Mouse (Mus musculus) forebrain, embryonic 14.5 days (tissue): ENCODE measurements around the gene Best1. TPM values are rescaled to one million over a fixed set of nuclear protein-coding genes. Genes with fewer than 3 reads are reported as not detected.

ENCODE experiments used
- ATAC-seq: fragments of 200-750 bp; cut with Nextera tagmentation; 2 replicates; pipeline ENCODE4 v1.8.0; 2017; ENCODE audit warnings: mild to moderate bottlenecking, moderate library complexity
- DNase-seq: peaks from one replicate; pipeline ENCODE4 v3.0.0-alpha.2; 2015; ENCODE audit warnings: low spot score
- H3K27ac ChIP-seq: fragments of 300-500 bp; sonication (generic); 2 replicates; pipeline ENCODE4 v1.5.1; 2014; ENCODE audit warnings: low read depth, mild to moderate bottlenecking, control low read depth, low read length, moderate library complexity
- H3K27me3 ChIP-seq: fragments of 300-500 bp; sonication (generic); replicated peaks from 2 replicates; pipeline ENCODE4 v1.6.1; 2014; ENCODE audit warnings: low read length, control low read depth, mixed read lengths; ENCODE audit not compliant: control insufficient read depth, insufficient read depth
- H3K36me3 ChIP-seq: fragments of 300-500 bp; sonication (generic); 2 replicates; pipeline ENCODE4 v1.6.1; 2014; ENCODE audit warnings: low read length, control low read depth; ENCODE audit not compliant: control insufficient read depth, insufficient read depth
- H3K4me1 ChIP-seq: fragments of 300-500 bp; sonication (generic); 2 replicates; pipeline ENCODE4 v1.6.1; 2014; ENCODE audit warnings: antibody characterized with exemption, low read length, control low read depth; ENCODE audit not compliant: control insufficient read depth, insufficient read depth
- H3K4me2 ChIP-seq: fragments of 300-500 bp; sonication (generic); 2 replicates; pipeline ENCODE4 v1.6.1; 2014; ENCODE audit warnings: mild to moderate bottlenecking, control low read depth, low read length
- H3K4me3 ChIP-seq: fragments of 300-500 bp; sonication (generic); 2 replicates; pipeline ENCODE4 v1.5.1; 2014; ENCODE audit warnings: low read depth, low read length, control low read depth
- H3K9ac ChIP-seq: fragments of 300-500 bp; sonication (generic); 2 replicates; pipeline ENCODE4 v1.6.1; 2014; ENCODE audit warnings: mild to moderate bottlenecking, low read length, control low read depth, moderate library complexity
- H3K9me3 ChIP-seq: fragments of 300-500 bp; sonication (generic); replicated peaks from 2 replicates; pipeline ENCODE4 v1.6.1; 2016; ENCODE audit warnings: low read length, control low read depth, mixed read lengths; ENCODE audit not compliant: control insufficient read depth
- WGBS: fragments of 180-500 bp; shearing (Covaris S2); extraction: QIAGEN DNeasy Blood & Tissue Kit; methylation state at CpG from one replicate; pipeline ENCODE4 v1.1.7; 2014; 5-methylcytosine and 5-hydroxymethylcytosine counted together
- polyA plus RNA-seq: library from polyadenylated mRNA; unstranded; fragments of >200 nt; fragmentation: Nextera tagmentation; extraction: Ambion mirVana; gene quantifications from 2 replicates; pipeline ENCODE4 v1.2.1, GENCODE M21; 2014

The Best1 gene
- polyA plus RNA-seq, 1 experiment from 2014 or later = 1.4 TPM

- DNase-seq = no peak
- no peak overlapping the region for H3K9ac ChIP-seq
These were observed 37.1 kb downstream of the Best1 start for GRCm38 (mm10) chr19:9964205-9964916.

GRCm38 (mm10) chr19:9960769-9961168, 40.7 kb downstream of the Best1 start:
- H3K4me3 ChIP-seq = no peak overlapping the region
- no peaks in the 10 kb centered on the region for H3K36me3 ChIP-seq
- H3K27me3 ChIP-seq = no peaks in the 10 kb centered on the region
- H3K27ac ChIP-seq = no peak overlapping the region
- H3K4me2 ChIP-seq = no peak overlapping the region
- 84% methylated on average over 5 of the region's 5 CpGs for WGBS
- no peak for DNase-seq
- ATAC-seq = no peak
- no peak overlapping the region for H3K9ac ChIP-seq
- no peaks in the 10 kb centered on the region for H3K4me1 ChIP-seq
- no peaks in the 10 kb centered on the region for H3K9me3 ChIP-seq

More at GRCm38 (mm10) chr19:9964205-9964916, 37.1 kb downstream of the Best1 start:
- no peak overlapping the region for H3K4me2 ChIP-seq
- WGBS = 32% methylated on average over 7 of the region's 7 CpGs
- no peaks in the 10 kb centered on the region for H3K36me3 ChIP-seq
- no peaks in the 10 kb centered on the region for H3K4me1 ChIP-seq
- no peak overlapping the region for H3K4me3 ChIP-seq
- H3K27ac ChIP-seq = no peak overlapping the region
- H3K9me3 ChIP-seq = no peaks in the 10 kb centered on the region
- ATAC-seq = no peak
- no peaks in the 10 kb centered on the region for H3K27me3 ChIP-seq

- H3K4me1 ChIP-seq = peaks cover 4% of the 10 kb centered on the region; the same call in 1 of the 2 replicates
- no peaks in the 10 kb centered on the region for H3K9me3 ChIP-seq
- no peak overlapping the region for H3K9ac ChIP-seq
- ATAC-seq (no peak), DNase-seq (no peak)
- no peaks in the 10 kb centered on the region for H3K36me3 ChIP-seq
- no peak overlapping the region for H3K4me3 ChIP-seq
- 85% methylated on average over 5 of the region's 5 CpGs for WGBS
- no peak overlapping the region for H3K27ac ChIP-seq
- no peak overlapping the region for H3K4me2 ChIP-seq
- H3K27me3 ChIP-seq = no peaks in the 10 kb centered on the region
These were observed 43.5 kb downstream of the Best1 start for GRCm38 (mm10) chr19:9957965-9958364.

- Histone ChIP-seq H3K4me1 (peaks cover 4% of the 10 kb centered on the region; the same call in 1 of the 2 replicates), H3K4me3 (no peak overlapping the region), H3K27ac (no peak overlapping the region), H3K9me3 (no peaks in the 10 kb centered on the region), H3K27me3 (no peaks in the 10 kb centered on the region), H3K9ac (no peak overlapping the region), H3K4me2 (no peak overlapping the region), H3K36me3 (no peaks in the 10 kb centered on the region)
- 80% methylated on average over 4 of the region's 4 CpGs for WGBS
- ATAC-seq = no peak
- DNase-seq = no peak
These were observed 44.6 kb downstream of the Best1 start for GRCm38 (mm10) chr19:9956624-9957388.

- no peak for DNase-seq
- Histone ChIP-seq H3K9ac (no peak overlapping the region), H3K4me1 (peaks cover 4% of the 10 kb centered on the region; the same call in 1 of the 2 replicates), H3K27me3 (no peaks in the 10 kb centered on the region), H3K27ac (no peak overlapping the region), H3K9me3 (no peaks in the 10 kb centered on the region), H3K36me3 (no peaks in the 10 kb centered on the region), H3K4me2 (no peak overlapping the region), H3K4me3 (no peak overlapping the region)
- no peak for ATAC-seq
- WGBS = 77% methylated on average over 1 of the region's 1 CpGs
These were observed 46.0 kb downstream of the Best1 start for GRCm38 (mm10) chr19:9955438-9955837.

GRCm38 (mm10) chr19:9954811-9955202, 46.6 kb downstream of the Best1 start:
- Histone ChIP-seq H3K27ac (0 out of 2 replicates have a peak overlapping the region, but pooled peaks have one; percentile 23), H3K4me1 (peaks cover 4% of the 10 kb centered on the region; the same call in 1 of the 2 replicates), H3K27me3 (no peaks in the 10 kb centered on the region), H3K9me3 (no peaks in the 10 kb centered on the region), H3K4me2 (no peak overlapping the region), H3K9ac (peak overlapping the region; percentile 32; the same call in 1 of the 2 replicates), H3K4me3 (no peak overlapping the region), H3K36me3 (no peaks in the 10 kb centered on the region)
- ATAC-seq (no peak), DNase-seq (no peak)
- 41% methylated on average over 5 of the region's 5 CpGs for WGBS

- no peaks in the 10 kb centered on the region for H3K36me3 ChIP-seq
- no peak overlapping the region for H3K4me3 ChIP-seq
- H3K4me1 ChIP-seq = peaks cover 4% of the 10 kb centered on the region; the same call in 1 of the 2 replicates
- WGBS = 43% methylated on average over 7 of the region's 7 CpGs
- no peak overlapping the region for H3K4me2 ChIP-seq
- H3K9me3 ChIP-seq = no peaks in the 10 kb centered on the region
- H3K9ac ChIP-seq = peak overlapping the region; percentile 32; the same call in 1 of the 2 replicates
- H3K27ac ChIP-seq = 0 out of 2 replicates have a peak overlapping the region, but pooled peaks have one; percentile 23
- ATAC-seq (peak; percentile 72), DNase-seq (peak; percentile 62)
- no peaks in the 10 kb centered on the region for H3K27me3 ChIP-seq
These were observed 47.2 kb downstream of the Best1 start for GRCm38 (mm10) chr19:9954055-9954810.

GRCm38 (mm10) chr19:9952912-9953311, 48.5 kb downstream of the Best1 start:
- H3K4me3 ChIP-seq = no peak overlapping the region
- H3K36me3 ChIP-seq = no peaks in the 10 kb centered on the region
- H3K4me1 ChIP-seq = peaks cover 4% of the 10 kb centered on the region; the same call in 1 of the 2 replicates
- ATAC-seq = no peak
- no peak overlapping the region for H3K27ac ChIP-seq
- DNase-seq = no peak
- no peaks in the 10 kb centered on the region for H3K9me3 ChIP-seq
- H3K4me2 ChIP-seq = no peak overlapping the region
- no peak overlapping the region for H3K9ac ChIP-seq
- no peaks in the 10 kb centered on the region for H3K27me3 ChIP-seq
- WGBS = 89% methylated on average over 3 of the region's 3 CpGs
